Mouse (Mus musculus): ENCODE data around the gene Prrx2.

Prrx2 gene

GRCm38 (mm10) chr2:30870863-30871262 is 36.1 kb downstream of the Prrx2 start:
- peak; percentile 22 for DNase-seq (ENCODE audit: low spot score)

GRCm38 (mm10) chr2:30872669-30873068 is 37.9 kb downstream of the Prrx2 start:
- DNase-seq (ENCODE audit: low spot score) = no peak

- no peak for DNase-seq (ENCODE audit: low spot score)
Measured at GRCm38 (mm10) chr2:30874445-30874844, 39.7 kb downstream of the Prrx2 start.

GRCm38 (mm10) chr2:30875096-30875495 is 40.3 kb downstream of the Prrx2 start:
- no peak for DNase-seq (ENCODE audit: low spot score)

- DNase-seq (ENCODE audit: low spot score) = no peak
Measured at GRCm38 (mm10) chr2:30875621-30876432, 41.1 kb downstream of the Prrx2 start.

GRCm38 (mm10) chr2:30879481-30879880 is 44.7 kb downstream of the Prrx2 start:
- no peak for DNase-seq (ENCODE audit: low spot score)

GRCm38 (mm10) chr2:30881215-30881614 is 46.4 kb downstream of the Prrx2 start:
- no peak for DNase-seq (ENCODE audit: low spot score)

GRCm38 (mm10) chr2:30884852-30885373 is 50.1 kb downstream of the Prrx2 start:
- no peak for DNase-seq (ENCODE audit: low spot score)

- DNase-seq (ENCODE audit: low spot score) = peak; percentile 56
Measured at GRCm38 (mm10) chr2:30885453-30886163, 50.8 kb downstream of the Prrx2 start.

GRCm38 (mm10) chr2:30891002-30891401 is 56.2 kb downstream of the Prrx2 start:
- DNase-seq (ENCODE audit: low spot score) = peak; percentile 57

GRCm38 (mm10) chr2:30893399-30893798 is 58.6 kb downstream of the Prrx2 start:
- DNase-seq (ENCODE audit: low spot score) = peak; percentile 43

GRCm38 (mm10) chr2:30893946-30894345 is 59.2 kb downstream of the Prrx2 start:
- no peak for DNase-seq (ENCODE audit: low spot score)

GRCm38 (mm10) chr2:30897291-30897690 is 62.5 kb downstream of the Prrx2 start:
- DNase-seq (ENCODE audit: low spot score) = peak; percentile 46

- no peak for DNase-seq (ENCODE audit: low spot score)
Measured at GRCm38 (mm10) chr2:30899397-30900069, 64.8 kb downstream of the Prrx2 start.

GRCm38 (mm10) chr2:30901646-30902160 is 66.9 kb downstream of the Prrx2 start:
- no peak for DNase-seq (ENCODE audit: low spot score)

- peak; percentile 56 for DNase-seq (ENCODE audit: low spot score)
Measured at GRCm38 (mm10) chr2:30902256-30902655, 67.5 kb downstream of the Prrx2 start.

- peak; percentile 68 for DNase-seq (ENCODE audit: low spot score)
Measured at GRCm38 (mm10) chr2:30902726-30903722, 68.3 kb downstream of the Prrx2 start.

GRCm38 (mm10) chr2:30904231-30904630 is 69.5 kb downstream of the Prrx2 start:
- no peak for DNase-seq (ENCODE audit: low spot score)

GRCm38 (mm10) chr2:30904991-30905390 is 70.2 kb downstream of the Prrx2 start:
- peak; percentile 78 for DNase-seq (ENCODE audit: low spot score)

GRCm38 (mm10) chr2:30905906-30906305 is 71.1 kb downstream of the Prrx2 start:
- DNase-seq (ENCODE audit: low spot score) = no peak

GRCm38 (mm10) chr2:30906641-30907040 is 71.9 kb downstream of the Prrx2 start:
- DNase-seq (ENCODE audit: low spot score) = no peak

Measured in urinary bladder, postnatal 14 days (tissue).